Mouse (Mus musculus): ENCODE results near the gene Gadd45a.

Gene Gadd45a

DNA sequence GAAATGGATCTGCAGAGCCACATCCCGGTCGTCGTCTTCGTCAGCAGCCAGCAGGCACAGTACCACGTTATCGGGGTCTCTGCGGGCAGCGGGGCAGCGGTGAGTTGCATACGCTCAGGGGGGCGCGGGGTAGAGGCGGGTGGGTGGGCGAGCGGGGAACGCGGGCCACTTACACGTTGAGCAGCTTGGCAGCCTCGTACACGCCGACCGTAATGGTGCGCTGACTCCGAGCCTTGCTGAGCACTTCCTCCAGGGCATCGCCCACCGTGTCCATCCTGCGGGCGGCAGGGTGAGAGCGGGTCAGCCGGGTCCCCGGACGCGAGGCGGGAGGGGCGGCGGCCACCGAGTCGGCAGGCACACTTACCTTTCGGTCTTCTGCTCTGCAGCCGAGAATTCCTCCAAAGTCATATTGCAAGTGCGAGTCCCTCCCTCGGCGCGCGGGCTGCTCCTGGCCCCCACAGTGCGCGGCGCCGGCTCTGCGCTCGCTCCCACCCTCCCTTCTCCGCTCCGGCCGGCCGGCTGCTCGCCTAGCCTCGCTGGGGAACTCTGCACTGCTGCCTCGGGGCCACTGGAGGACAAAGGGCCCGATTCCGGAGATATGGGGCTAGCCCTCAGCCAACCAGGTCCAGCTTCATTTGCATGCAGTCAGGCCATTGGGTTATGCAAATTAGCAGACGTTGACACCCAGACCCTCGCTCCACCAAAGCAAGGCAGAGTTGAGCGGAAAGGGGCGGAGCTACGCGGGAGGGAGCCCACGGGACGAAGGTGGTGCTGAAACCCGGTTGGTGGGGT, at the start of gene Gadd45a:
Gadd45a (minus strand) TSS at position 621 of the 792 bp plus-strand sequence.
- peak; percentile 96 for DNase-seq (ENCODE audit: low read depth, low spot score)

- no peak for DNase-seq (ENCODE audit: low read depth, low spot score)
These were observed 48.7 kb upstream of the Gadd45a start for GRCm38 (mm10) chr6:67085850-67086437.

DNA sequence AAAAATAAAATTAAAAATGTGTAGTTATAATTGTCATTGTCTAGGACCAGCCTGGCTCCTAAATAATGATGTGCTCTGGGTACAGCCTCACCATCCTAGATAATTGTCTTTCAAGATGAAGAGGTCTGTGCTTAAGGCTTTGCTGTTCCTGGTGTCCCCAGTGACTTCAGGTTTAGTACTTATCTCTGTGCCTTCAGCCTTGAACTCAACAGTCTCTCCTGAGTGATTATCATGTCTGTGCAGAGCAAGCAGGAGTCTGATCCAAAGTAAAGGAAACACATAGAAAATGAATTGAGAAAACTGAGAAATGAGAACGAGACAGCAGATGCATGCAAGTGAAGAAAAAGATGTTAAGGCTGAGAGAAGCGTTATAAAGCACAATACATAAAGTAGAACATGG, 47.2 kb upstream of the Gadd45a start:
- DNase-seq (ENCODE audit: low read depth, low spot score) = no peak

DNA sequence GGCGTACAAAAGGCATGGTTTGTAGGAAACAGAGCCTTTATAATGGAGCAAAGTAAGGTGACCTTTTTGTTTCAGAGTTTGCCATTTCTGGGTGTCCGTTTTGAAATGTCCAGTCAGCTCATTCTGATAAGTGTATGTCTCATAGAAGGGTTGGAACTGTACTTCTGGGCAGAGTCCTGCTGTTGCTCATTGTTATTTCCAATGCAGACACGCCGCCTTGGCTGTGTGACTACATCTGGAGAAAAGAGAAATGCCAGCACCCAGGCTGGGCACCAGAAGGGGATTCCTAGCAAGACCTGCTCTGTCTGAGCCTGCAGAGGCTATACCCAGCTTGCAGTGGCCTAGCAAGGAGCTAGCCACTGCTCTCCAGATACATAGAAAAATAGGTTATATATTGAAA, 43.9 kb upstream of the Gadd45a start:
- no peak for DNase-seq (ENCODE audit: low read depth, low spot score)

- DNase-seq (ENCODE audit: low read depth, low spot score) = no peak
These were observed 40.8 kb upstream of the Gadd45a start for GRCm38 (mm10) chr6:67078076-67078475.

DNA sequence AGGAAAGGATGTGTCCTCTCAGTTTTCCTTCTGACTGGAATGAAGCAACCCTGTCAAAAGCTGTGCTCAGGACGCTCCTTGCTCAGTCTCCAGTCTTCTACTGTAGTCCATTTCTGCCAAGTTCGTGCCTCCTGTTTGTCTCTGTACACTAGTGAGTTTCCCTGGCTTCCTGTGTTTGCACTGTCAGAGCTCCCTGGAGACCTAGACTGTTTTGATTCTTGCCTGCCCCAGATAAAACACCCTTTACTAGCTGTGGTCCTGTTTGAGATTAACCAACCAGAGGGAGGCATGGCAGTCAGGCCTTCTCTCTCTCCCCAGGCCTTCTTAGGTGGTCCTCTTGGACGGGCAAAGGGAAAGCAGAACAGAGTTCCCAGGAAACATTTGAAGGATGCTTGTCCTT, 40.2 kb upstream of the Gadd45a start:
- no peak for DNase-seq (ENCODE audit: low read depth, low spot score)

GRCm38 (mm10) chr6:67076348-67076747, 39.1 kb upstream of the Gadd45a start:
- no peak for DNase-seq (ENCODE audit: low read depth, low spot score)

GRCm38 (mm10) chr6:67074868-67075267, 37.6 kb upstream of the Gadd45a start:
- no peak for DNase-seq (ENCODE audit: low read depth, low spot score)

- no peak for DNase-seq (ENCODE audit: low read depth, low spot score)
These were observed 36.7 kb upstream of the Gadd45a start for GRCm38 (mm10) chr6:67073929-67074328.

DNA sequence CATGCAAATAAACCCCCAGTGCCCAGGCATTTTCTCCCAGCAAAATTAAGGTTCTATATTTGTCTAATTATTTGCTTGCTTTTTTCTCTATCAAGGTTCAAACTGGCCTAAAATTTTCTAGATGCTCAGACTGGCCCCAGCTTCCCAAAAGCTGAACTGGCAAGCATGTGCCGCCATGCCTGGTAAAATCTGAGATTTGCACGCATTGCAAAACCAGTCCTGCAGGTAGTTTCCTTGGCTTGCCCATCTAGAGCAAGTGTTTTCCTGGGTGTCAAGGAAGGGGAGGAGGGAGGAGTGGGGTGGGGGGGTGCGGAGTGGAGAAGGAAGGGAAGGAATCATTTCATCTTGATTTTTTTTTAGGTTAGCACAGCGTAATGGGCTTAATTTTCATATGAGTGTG, 36.2 kb upstream of the Gadd45a start:
- DNase-seq (ENCODE audit: low read depth, low spot score) = no peak

DNA sequence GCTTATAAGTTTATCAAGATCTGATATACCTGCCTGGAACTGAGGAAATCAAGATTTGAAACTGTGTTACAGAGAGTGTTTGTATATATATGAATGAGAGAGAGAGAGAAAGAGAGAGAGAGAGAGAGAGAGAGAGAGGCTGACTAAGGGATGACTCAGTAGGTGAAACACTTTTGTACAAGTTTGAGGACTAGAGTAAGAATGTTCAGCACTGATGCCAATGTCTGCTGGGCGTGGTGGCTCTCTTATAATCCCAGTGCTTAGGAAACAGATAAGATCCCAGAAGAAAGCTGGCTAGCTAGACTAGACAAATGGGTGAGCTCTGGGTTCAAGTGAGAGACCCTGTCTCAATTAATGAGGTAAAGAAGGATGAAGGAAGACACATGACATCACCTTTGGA, 34.4 kb upstream of the Gadd45a start:
- DNase-seq (ENCODE audit: low read depth, low spot score) = no peak

DNA sequence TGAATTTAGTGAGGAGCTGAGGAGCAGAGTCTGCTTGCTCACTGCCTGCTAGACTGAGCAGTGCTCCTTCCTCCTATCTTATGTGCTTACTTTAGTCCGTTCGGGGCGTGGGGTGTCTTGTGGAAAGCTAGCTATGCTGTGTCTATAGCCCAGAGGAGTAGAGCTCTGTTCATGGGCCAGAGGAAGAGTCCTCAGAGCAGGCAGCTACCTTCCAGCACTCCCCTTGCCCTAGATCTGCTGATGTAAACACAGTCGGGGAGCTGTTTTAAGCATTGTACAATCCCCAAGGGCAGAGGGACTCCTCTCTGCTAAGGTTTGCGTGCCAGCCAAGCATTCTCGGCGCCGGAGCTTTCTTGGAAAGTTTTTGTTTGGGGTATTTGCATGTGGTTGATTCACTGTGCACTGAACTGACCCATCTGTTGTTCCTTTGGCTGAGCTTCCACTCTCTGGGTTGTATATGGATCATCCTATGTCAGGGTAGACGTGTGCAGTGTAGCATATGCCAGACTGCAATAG, 32.6 kb upstream of the Gadd45a start:
- no peak for DNase-seq (ENCODE audit: low read depth, low spot score)

DNA sequence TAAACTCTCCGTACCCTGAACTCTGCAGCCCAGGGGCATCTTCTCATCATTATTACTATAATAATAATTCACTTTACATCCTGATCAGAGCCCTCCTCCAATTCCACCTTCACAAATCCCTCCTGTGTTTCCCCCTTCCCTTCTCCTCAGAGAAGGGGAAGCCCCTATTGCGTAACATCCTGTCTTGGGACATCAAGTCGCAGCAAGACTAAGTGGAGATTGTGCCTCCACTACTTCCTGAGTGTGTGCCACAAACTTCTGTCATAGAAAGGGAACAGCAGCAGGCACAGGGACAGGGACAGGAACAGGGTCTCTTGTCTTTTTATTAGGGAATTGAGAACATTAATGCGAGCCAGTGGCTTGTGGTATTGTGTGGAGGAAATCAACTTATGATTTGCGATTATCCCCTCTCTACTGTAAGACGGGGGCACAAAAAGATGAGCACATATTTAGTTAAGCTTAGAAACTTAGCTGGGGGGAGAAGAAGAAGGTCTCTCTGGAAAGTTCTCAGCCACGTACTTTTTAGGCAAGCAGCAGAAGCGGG, 32.0 kb upstream of the Gadd45a start:
- no peak for DNase-seq (ENCODE audit: low read depth, low spot score)

- DNase-seq (ENCODE audit: low read depth, low spot score) = no peak
These were observed 22.8 kb upstream of the Gadd45a start for GRCm38 (mm10) chr6:67060057-67060456.

DNA sequence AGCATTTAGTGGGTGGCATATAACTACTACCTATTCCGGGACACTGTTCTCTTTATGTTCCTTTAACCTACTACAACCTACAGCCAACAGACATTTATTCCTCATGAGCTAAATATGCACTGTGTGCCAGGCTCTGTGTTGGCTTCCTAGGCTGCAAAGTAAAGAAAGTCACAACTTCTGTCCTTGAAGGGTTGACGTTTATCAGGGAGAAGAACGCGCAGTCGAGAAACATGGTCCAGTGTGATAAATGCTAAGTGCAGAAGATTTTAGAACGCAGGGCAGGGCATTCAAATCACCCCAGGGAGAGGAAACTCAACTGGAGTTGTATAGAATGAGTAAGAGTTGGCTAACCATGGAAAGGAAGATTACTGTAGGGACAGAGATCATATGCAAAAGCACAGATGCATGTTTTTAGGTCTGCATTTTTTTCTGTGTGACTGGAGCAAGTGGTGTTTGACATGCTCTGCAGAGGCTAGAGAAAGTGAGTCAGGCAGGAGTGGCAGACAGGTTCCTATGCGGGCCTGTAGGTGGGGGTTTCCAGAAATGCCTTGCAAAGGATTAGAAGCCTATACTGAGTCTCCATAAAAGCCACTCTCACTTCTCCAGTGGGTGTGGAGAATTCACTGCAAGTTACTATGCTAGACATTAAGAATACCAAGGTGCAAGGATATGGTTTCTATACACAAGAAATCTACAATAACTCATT, 20.9 kb upstream of the Gadd45a start:
- DNase-seq (ENCODE audit: low read depth, low spot score) = no peak

- no peak for DNase-seq (ENCODE audit: low read depth, low spot score)
These were observed 20.3 kb upstream of the Gadd45a start for GRCm38 (mm10) chr6:67057574-67057973.

DNA sequence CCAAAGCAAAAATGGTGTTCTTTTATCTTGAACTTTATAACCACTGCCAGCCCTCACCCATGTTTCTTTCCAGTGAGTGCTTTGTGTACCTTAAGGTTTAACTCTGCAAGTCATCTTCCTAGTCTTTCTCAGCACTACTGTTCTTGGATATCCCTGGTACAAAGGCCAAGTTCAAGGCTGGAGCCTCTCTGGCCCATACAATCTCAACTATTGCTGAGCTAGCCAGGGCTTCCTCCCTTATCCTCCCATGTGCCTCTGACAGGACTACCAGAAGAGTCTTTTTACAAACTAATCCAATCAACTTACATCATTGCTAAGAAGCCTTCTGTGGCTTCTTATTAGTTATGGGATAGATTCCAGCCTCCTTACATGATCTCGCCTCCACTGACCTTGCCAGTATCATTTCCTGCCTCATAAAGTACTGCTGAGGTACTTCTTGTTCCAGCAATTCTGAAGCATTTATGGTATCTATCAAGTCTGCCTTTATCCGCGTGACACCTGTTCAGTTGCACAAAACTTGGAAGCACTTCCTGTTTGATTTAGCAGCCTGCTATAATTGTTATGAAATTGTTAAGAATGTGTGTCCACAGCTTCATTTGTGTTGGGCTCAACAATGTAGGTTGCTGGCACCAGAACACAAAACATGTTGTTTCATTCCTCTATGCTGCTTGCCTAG, 19.8 kb upstream of the Gadd45a start:
- no peak for DNase-seq (ENCODE audit: low read depth, low spot score)

- DNase-seq (ENCODE audit: low read depth, low spot score) = no peak
These were observed 19.0 kb upstream of the Gadd45a start for GRCm38 (mm10) chr6:67056108-67056888.

GRCm38 (mm10) chr6:67050063-67050462, 12.8 kb upstream of the Gadd45a start:
- DNase-seq (ENCODE audit: low read depth, low spot score) = no peak

GRCm38 (mm10) chr6:67049695-67050038, 12.4 kb upstream of the Gadd45a start:
- no peak for DNase-seq (ENCODE audit: low read depth, low spot score)
